Mouse (Mus musculus) left cerebral cortex, adult 2 months (tissue): ENCODE measurements at regions not wholly inside any gene's neighbourhood (a gene's known extent, or its start where the extent isn't known, plus 50 kb on each side); places are given as distances from the start of the nearest gene placed in this dataset.

ENCODE experiments used
- DNase-seq, 2 experiments: peaks; one replicate each; pipeline ENCODE4 v3.0.0; 2021 to 2022; ENCODE audit warnings: low spot score in 2 of 2, mixed read lengths in 1 of 2; ENCODE audit errors: extremely low spot score in 1 of 2
- H3K27ac ChIP-seq: fragments of 200-600 bp; 2 replicates; pipeline ENCODE4 v1.8.1; 2022
- H3K4me3 ChIP-seq: fragments of 200-600 bp; 2 replicates; pipeline ENCODE4 v1.8.1; 2022
- CTCF ChIP-seq: fragments of 200-600 bp; IDR thresholded peaks from 2 replicates; pipeline ENCODE4 v1.8.1; 2022; ENCODE audit warnings: antibody characterized with exemption, mild to moderate bottlenecking, moderate library complexity
- intact Hi-C: fragments of 180-260 bp; cut with DNase I; formaldehyde crosslinking; loops from one replicate; pipeline ENCODE4 v1.15.1; 2025

DNA sequence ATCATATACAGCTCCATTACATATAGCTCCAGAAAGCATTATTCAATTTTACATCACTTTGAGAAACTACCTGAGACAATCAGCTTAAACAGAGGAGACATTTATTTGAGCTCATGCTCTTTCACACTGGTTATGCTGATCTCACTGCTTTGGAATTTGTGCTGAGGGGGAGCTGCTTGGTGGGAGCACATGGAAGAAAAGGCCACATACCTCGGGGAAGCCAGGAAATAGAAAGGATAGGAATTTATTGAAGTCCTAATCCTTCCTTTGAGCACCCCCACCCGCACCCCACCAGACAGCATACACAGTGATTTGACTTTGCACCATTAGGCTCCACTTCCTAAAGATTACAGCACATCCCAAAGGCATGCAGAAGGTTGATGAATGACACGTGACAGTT is 296.0 kb upstream of the Slc35b3 start:
- Histone ChIP-seq H3K27ac (no peak overlapping the region), H3K4me3 (no peak overlapping the region)
- no peak for DNase-seq
- intact Hi-C loops = no loop called here
- TF ChIP-seq CTCF = no peak

DNA sequence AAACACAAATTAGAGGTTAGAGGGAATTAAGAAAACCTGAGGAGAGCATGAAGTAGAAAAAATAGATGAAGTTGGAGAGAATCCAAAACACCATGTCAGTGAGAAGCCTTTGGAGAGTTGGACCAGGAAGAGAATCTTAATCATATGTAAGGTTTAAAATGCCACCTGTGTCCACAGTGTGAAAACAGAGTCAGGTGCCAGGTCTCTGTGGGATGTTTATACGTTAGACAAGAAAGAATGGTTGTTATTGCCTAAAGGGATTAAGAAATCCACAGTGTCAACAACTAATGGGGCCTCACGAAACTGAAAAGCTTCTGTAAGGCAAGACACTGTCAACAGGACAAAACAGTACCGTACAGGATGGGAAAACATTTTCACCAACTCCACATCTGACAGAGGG is 294.7 kb upstream of the Slc35b3 start:
- DNase-seq = no peak
- intact Hi-C loops = no loop called here
- Histone ChIP-seq H3K4me3 (no peak overlapping the region), H3K27ac (no peak overlapping the region)
- TF ChIP-seq CTCF = no peak

DNA sequence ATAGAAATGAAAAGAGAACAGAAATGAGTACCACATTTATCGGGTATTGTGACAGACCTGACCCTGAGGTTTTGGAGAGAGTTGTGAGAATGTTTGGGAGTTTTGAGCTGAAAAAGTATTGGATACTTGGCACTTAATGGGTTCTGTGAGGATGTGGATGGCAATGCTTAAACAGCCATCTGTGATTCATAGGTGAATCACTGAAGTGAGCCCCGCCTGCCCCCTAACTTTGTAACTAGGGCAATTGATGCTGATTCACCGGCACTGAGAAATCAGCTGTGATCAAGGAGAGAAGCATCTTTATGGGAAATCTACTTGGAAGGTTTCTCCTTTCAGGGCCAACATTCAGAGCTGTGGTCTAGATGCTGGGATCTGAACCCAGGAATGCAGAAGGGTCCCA is 291.9 kb upstream of the Slc35b3 start:
- no peak for DNase-seq
- intact Hi-C loops = no loop called here
- no peak overlapping the region for H3K27ac ChIP-seq
- H3K4me3 ChIP-seq = no peak overlapping the region
- no peak for TF ChIP-seq CTCF

DNA sequence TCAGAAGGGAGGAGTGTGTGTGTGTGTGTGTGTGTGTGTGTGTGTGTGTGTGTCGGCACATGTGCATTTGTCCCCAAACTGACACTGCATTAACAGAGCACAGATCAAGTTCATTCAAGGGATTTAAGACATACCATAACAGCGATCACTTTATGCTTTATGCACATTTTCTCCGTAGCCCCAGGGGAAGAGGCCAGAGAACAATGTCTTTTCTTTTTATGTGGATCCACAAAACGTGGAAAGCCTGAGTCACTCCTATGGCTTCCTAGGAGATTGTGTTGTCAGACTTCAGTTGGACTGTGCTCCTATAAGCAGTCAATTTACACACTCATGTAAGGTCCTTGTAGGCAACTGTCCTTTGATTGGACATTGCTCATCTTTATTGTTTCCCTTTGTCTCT is 289.4 kb upstream of the Slc35b3 start:
- no peak for TF ChIP-seq CTCF
- Histone ChIP-seq H3K4me3 (no peak overlapping the region), H3K27ac (no peak overlapping the region)
- intact Hi-C loops = no loop called here
- no peak for DNase-seq

DNA sequence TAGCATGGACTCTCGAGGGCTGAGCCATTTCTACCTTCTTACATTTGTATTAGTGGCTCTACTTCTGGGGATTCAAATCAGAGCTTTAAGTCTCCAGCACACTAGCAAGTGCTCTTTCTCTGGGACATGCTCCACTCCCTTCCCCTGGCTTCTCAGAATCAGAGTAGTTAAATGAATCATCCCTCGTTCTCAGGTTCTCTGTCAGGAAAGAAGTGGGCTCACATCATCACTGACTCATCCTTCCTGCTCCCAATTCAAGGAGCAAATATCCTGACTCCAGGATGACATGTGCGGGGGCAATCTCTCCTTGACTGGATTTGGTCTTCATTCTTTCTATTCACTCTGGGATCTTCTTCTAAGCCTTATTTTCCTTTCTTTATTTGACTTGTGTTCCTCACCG is 266.2 kb upstream of the Slc35b3 start:
- H3K4me3 ChIP-seq = no peak overlapping the region
- intact Hi-C loops = no loop called here
- DNase-seq = peak in 1 of 2 experiments; percentile 11
- no peak overlapping the region for H3K27ac ChIP-seq
- TF ChIP-seq CTCF = no peak

DNA sequence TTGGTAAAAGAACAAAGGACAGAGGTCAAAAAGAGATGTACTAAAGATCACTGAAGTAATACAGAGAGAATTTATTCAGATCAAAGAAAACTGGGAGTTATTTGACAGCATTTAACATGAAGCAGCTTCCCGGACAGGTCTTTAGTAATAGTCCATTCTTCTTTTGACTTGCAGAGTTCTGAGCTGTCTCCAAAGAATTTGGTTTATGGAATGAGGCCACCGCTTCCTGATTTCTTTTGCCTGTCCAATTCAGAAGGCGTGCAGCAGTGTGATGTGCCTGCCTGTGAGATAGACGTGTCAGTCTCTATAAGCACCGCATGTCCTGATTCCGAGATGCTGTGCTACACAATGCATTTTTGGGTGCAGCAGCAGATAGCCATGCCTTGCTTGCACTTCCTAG is 265.0 kb upstream of the Slc35b3 start:
- no peak for TF ChIP-seq CTCF

DNA sequence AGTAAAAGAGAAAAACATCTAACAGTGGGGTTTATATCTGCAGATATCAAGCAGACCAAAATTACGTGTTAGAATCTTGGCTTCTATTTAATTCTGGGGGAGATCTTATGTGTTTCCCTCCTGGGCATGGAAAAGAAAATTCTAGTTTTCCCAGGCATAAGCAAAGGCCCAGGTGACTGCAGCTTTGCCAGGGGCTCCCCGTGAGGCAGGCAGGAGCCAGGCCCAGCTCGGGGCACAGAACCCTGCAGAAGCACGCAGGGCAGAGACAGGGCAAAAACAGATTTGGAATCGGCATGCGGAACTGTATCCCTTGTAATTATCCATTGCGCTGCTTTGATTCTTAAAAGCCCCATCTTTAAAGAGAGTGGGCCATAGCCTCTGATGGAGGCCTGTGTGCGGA is 250.4 kb upstream of the Slc35b3 start:
- intact Hi-C loops = no loop called here
- no peak for DNase-seq
- no peak for TF ChIP-seq CTCF
- Histone ChIP-seq H3K27ac (no peak overlapping the region), H3K4me3 (no peak overlapping the region)

More for the DNA sequence above, 265.0 kb upstream of the Slc35b3 start:
- no peak overlapping the region for H3K4me3 ChIP-seq
- intact Hi-C loops = no loop called here
- no peak for DNase-seq
- H3K27ac ChIP-seq = no peak overlapping the region

DNA sequence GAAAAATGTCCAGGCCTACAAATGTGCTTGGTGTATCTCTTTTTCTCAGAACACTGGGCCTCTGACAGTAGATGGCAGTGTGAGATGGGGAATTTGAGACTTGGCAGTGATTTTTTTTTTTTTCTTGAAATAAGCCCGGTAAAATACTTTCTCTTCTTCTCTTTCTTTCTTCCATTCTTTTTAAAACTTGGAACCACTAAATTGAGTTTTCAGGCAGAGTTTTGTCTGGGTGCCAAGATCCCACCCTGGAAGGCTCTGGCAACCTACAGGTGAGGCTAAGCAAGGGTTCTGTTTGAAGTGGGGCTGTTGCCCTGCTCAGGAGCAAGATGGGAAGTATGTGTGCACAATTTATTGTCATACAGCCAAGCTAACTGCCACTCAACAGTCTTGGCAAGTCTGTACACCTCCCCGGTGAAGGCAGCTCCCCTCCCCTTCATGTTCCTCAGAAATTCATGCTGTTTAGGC is 223.1 kb upstream of the Slc35b3 start:
- DNase-seq = peak; percentile 11 to 15
- peak; percentile 61 for TF ChIP-seq CTCF
- no peak overlapping the region for H3K4me3 ChIP-seq
- intact Hi-C loops = loop anchor here (1.0 to 10.0 kb wide), 5 partner anchors 191 to 1564 kb away; no protein-coding TSS in a partner anchor
- no peak overlapping the region for H3K27ac ChIP-seq

DNA sequence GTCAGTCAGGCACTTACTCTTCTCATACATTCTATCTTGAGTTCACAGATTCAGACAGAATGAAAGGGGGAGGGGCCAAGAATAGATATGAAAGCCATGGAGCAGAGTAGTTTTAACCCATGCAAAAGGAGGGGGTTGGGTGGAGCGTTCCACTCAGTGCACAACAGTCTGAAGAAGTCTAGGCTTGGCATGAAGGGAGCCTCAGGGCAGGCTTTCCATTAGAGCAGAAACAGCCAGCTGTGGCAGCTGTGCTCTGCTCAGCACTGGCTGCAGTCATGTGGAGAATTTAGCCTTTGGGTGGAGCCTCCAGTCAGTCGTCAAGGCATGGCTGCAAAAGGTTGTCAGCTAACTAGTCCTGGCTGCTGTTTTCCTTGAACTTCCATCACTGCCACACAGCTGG is 201.3 kb upstream of the Slc35b3 start:
- DNase-seq = no peak
- intact Hi-C loops = no loop called here
- no peak overlapping the region for H3K27ac ChIP-seq

DNA sequence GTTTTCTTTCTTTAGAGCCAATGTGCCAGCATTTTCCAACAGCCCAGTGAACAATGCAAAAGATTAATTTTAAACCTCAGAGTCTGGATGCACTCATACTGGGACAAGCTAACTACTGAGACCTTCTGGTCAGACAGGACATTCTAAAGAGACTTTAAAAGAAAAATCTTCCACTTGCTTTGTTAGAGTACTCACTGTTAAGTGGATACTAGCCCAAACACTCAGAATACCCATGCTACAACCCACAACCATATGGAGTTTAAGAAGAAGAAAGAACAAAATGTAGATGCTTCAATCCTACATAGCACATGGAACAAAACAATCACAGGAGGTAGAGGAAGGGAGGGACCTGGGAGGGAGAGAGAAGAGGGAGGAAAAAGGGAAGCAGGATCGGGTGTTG is 167.3 kb upstream of the Slc35b3 start:
- DNase-seq = no peak
- H3K27ac ChIP-seq = no peak overlapping the region
- no peak for TF ChIP-seq CTCF
- H3K4me3 ChIP-seq = no peak overlapping the region
- intact Hi-C loops = no loop called here

More for the DNA sequence above, 201.3 kb upstream of the Slc35b3 start:
- no peak overlapping the region for H3K4me3 ChIP-seq
- TF ChIP-seq CTCF = no peak

DNA sequence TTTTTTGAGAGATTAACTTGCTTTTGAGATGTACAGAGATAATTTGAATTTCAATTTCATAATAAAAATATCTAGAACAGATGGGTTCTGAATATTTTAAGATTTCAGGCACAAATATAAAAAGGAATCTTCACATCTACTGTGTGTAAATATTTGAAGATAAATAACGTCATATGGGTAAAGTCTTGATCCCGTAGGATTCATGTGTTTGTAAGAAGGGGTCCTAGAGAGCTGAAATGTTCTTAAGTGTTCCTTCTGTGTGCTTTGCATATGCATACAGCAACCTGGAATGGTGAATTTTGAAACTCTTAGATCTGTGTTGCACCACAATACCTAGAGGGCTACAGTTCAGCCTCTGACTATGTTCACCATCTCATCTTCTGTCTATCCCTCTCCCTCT is 131.4 kb upstream of the Slc35b3 start:
- H3K27ac ChIP-seq = no peak overlapping the region
- intact Hi-C loops = no loop called here
- TF ChIP-seq CTCF = no peak
- no peak overlapping the region for H3K4me3 ChIP-seq
- DNase-seq = no peak

DNA sequence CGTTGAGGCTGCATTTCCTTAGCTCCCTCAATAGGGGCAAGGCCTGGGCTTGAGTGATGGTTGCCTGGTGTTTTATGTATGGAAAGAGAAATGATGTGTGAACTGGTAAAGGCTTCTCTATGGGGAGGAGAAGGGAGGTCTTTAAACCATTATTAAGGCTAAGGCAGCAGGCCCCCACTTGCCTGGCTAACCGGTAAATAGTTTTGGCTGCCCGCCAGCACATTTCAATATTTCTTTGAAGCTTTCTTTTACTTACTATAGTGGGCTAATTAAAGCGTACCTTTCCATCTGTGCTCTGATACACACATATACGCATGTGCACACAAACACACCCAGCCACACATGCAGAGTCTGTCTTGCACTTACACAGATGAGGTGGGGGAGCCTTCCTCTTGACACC is 123.9 kb upstream of the Slc35b3 start:
- DNase-seq = no peak
- TF ChIP-seq CTCF = no peak
- Histone ChIP-seq H3K27ac (no peak overlapping the region), H3K4me3 (no peak overlapping the region)
- intact Hi-C loops = no loop called here

DNA sequence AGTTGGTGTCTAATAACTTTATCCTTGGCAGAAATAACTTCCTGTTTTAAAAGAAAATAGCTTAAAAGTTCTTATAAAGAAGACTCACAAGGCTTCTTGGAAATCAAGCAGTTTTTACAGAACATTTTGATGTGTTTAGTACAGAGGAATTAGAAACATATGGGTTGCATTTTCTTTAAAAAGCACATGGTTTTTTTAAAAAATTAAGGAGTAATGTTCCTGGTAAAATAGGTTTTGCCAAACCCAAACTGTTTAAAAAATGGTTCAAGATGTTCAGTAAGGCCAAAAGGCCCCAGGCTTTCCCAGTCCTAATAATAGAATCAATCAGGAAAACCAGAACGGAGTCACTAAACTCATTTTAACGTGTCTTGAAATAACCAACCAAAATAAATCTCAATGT is 113.5 kb upstream of the Slc35b3 start:
- intact Hi-C loops = no loop called here
- TF ChIP-seq CTCF = no peak

DNA sequence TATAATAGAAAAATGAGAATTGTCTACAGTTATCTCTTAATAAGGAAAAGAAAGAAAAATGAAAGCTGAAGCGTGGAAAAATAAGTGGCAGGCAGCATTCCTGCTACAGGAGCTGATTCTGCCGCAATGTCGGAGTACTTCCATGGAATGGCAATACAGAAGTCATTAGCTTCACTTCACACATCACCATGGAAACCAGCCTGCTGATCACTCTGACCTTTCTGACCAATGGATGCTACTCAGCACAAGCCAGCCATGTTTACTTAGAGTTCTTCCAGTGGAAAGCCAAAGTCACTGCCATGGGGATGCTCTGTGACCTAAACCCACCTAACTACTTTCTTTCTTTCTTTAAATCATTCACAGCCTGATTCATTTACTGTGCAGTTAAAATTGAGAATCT is 71.6 kb upstream of the Slc35b3 start:
- DNase-seq = no peak
- no peak for TF ChIP-seq CTCF
- no peak overlapping the region for H3K27ac ChIP-seq
- intact Hi-C loops = no loop called here
- no peak overlapping the region for H3K4me3 ChIP-seq

More for the DNA sequence above, 113.5 kb upstream of the Slc35b3 start:
- Histone ChIP-seq H3K4me3 (no peak overlapping the region), H3K27ac (no peak overlapping the region)
- no peak for DNase-seq
